Mouse (Mus musculus): ENCODE measurements around the gene Gpr180. TPM values are rescaled to one million over a fixed set of nuclear protein-coding genes. Genes with fewer than 3 reads are reported as not detected.
"Not testable (repeated sequence)": the region's sequence is repeated elsewhere in the genome, so short reads cannot be mapped to it uniquely, and the experiment has no call there.

Gene Gpr180
- polyA plus RNA-seq, 1 experiment from 2014 or later: 29.9 TPM

- H3K27ac ChIP-seq: no peak overlapping the region
- H3K4me1 ChIP-seq: peaks cover 20% of the 10 kb centered on the region
- H3K36me3 ChIP-seq (replicated peaks): peaks cover 23% of the 10 kb centered on the region
- H3K9ac ChIP-seq: peak overlapping the region; percentile 85
- H3K9me3 ChIP-seq: no peaks in the 10 kb centered on the region
- peaks cover 5% of the 10 kb centered on the region; the same call in 1 of the 2 replicates for H3K27me3 ChIP-seq
- peak overlapping the region; percentile 72 for H3K4me3 ChIP-seq (replicated peaks)
- peak overlapping the region; percentile 89 for H3K4me2 ChIP-seq
- 86% methylated on average over 7 of the region's 7 CpGs for WGBS
- ATAC-seq (ENCODE audit: low FRiP score): no peak
These were observed 5.5 kb upstream of the Gpr180 start for GRCm38 (mm10) chr14:118131472-118131871.

- Histone ChIP-seq H3K9ac (peak overlapping the region; percentile 85), H3K4me3 (replicated peaks) (peak overlapping the region; percentile 72), H3K4me1 (peaks cover 20% of the 10 kb centered on the region), H3K9me3 (no peaks in the 10 kb centered on the region), H3K27me3 (peaks cover 5% of the 10 kb centered on the region; the same call in 1 of the 2 replicates), H3K36me3 (replicated peaks) (peaks cover 18% of the 10 kb centered on the region), H3K27ac (no peak overlapping the region), H3K4me2 (peak overlapping the region; percentile 89)
- ATAC-seq (ENCODE audit: low FRiP score): peak; percentile 2
- 13% methylated on average over 21 of the region's 21 CpGs for WGBS
These were observed 4.9 kb upstream of the Gpr180 start for GRCm38 (mm10) chr14:118131931-118132641.

GRCm38 (mm10) chr14:118132642-118132977, 4.3 kb upstream of the Gpr180 start, which contains the start of gene Tgds:
Tgds (minus strand) TSS chr14:118132755.
- H3K9me3 ChIP-seq: no peaks in the 10 kb centered on the region
- peak; percentile 82 for ATAC-seq (ENCODE audit: low FRiP score)
- H3K36me3 ChIP-seq (replicated peaks): peaks cover 15% of the 10 kb centered on the region; the same call in 1 of the 2 replicates
- H3K9ac ChIP-seq: peak within 1 kb of the TSS; percentile 85
- peaks cover 23% of the 10 kb centered on the region for H3K4me1 ChIP-seq
- no peak within 1 kb of the TSS for H3K27ac ChIP-seq
- WGBS: under 1% methylated on average over 28 of the region's 28 CpGs
- H3K4me2 ChIP-seq: peak within 1 kb of the TSS; percentile 89
- H3K4me3 ChIP-seq (replicated peaks): peak within 1 kb of the TSS; percentile 72
- peaks cover 5% of the 10 kb centered on the region; the same call in 1 of the 2 replicates for H3K27me3 ChIP-seq

GRCm38 (mm10) chr14:118137487-118137886, 529 bp downstream of the Gpr180 start:
- Histone ChIP-seq H3K27ac (no peak overlapping the region), H3K9me3 (no peaks in the 10 kb centered on the region), H3K4me1 (peaks cover 21% of the 10 kb centered on the region), H3K36me3 (replicated peaks) (peaks cover 23% of the 10 kb centered on the region), H3K27me3 (peaks cover 5% of the 10 kb centered on the region; the same call in 1 of the 2 replicates), H3K4me2 (peak overlapping the region; percentile 82), H3K4me3 (replicated peaks) (peak overlapping the region; percentile 73), H3K9ac (peak overlapping the region; percentile 77)
- WGBS: under 1% methylated on average over 13 of the region's 13 CpGs
- ATAC-seq (ENCODE audit: low FRiP score): peak; percentile 36

- ATAC-seq (ENCODE audit: low FRiP score): no peak
- 92% methylated on average over 5 of the region's 5 CpGs for WGBS
- H3K27me3 ChIP-seq: no peaks in the 10 kb centered on the region
- H3K4me1 ChIP-seq: peaks cover 12% of the 10 kb centered on the region; the same call in 1 of the 2 replicates
- H3K27ac ChIP-seq: no peak overlapping the region
- H3K4me3 ChIP-seq (replicated peaks): no peak overlapping the region
- no peaks in the 10 kb centered on the region for H3K9me3 ChIP-seq
- no peak overlapping the region for H3K9ac ChIP-seq
- H3K36me3 ChIP-seq (replicated peaks): peaks cover 27% of the 10 kb centered on the region
- H3K4me2 ChIP-seq: no peak overlapping the region
These were observed 5.3 kb downstream of the Gpr180 start for GRCm38 (mm10) chr14:118142283-118142682.

GRCm38 (mm10) chr14:118148046-118148445, 11.1 kb downstream of the Gpr180 start:
- Histone ChIP-seq H3K36me3 (replicated peaks) (peaks cover 14% of the 10 kb centered on the region), H3K9ac (no peak overlapping the region), H3K27ac (no peak overlapping the region), H3K4me2 (no peak overlapping the region), H3K4me1 (no peaks in the 10 kb centered on the region), H3K27me3 (no peaks in the 10 kb centered on the region), H3K9me3 (no peaks in the 10 kb centered on the region), H3K4me3 (replicated peaks) (no peak overlapping the region)
- no peak for ATAC-seq (ENCODE audit: low FRiP score)
- WGBS: 94% methylated on average over 13 of the region's 13 CpGs

GRCm38 (mm10) chr14:118148554-118148953, 11.6 kb downstream of the Gpr180 start:
- Histone ChIP-seq H3K27me3 (no peaks in the 10 kb centered on the region), H3K27ac (no peak overlapping the region), H3K4me1 (no peaks in the 10 kb centered on the region), H3K9ac (no peak overlapping the region), H3K36me3 (replicated peaks) (peaks cover 20% of the 10 kb centered on the region), H3K4me2 (no peak overlapping the region), H3K4me3 (replicated peaks) (no peak overlapping the region), H3K9me3 (no peaks in the 10 kb centered on the region)
- ATAC-seq (ENCODE audit: low FRiP score): no peak
- WGBS: 85% methylated on average over 10 of the region's 10 CpGs

- no peak overlapping the region for H3K9ac ChIP-seq
- no peaks in the 10 kb centered on the region for H3K4me1 ChIP-seq
- no peaks in the 10 kb centered on the region for H3K27me3 ChIP-seq
- no peak overlapping the region for H3K27ac ChIP-seq
- no peak overlapping the region for H3K4me3 ChIP-seq (replicated peaks)
- no peak for ATAC-seq (ENCODE audit: low FRiP score)
- peaks cover 29% of the 10 kb centered on the region for H3K36me3 ChIP-seq (replicated peaks)
- 91% methylated on average over 26 of the region's 26 CpGs for WGBS
- no peaks in the 10 kb centered on the region for H3K9me3 ChIP-seq
- no peak overlapping the region for H3K4me2 ChIP-seq
These were observed 13.9 kb downstream of the Gpr180 start for GRCm38 (mm10) chr14:118150656-118151551.

- Histone ChIP-seq H3K9me3 (no peaks in the 10 kb centered on the region), H3K4me1 (no peaks in the 10 kb centered on the region), H3K4me3 (replicated peaks) (no peak overlapping the region), H3K27me3 (no peaks in the 10 kb centered on the region), H3K4me2 (no peak overlapping the region), H3K36me3 (replicated peaks) (peaks cover 35% of the 10 kb centered on the region), H3K27ac (no peak overlapping the region), H3K9ac (no peak overlapping the region)
- no peak for ATAC-seq (ENCODE audit: low FRiP score)
- WGBS: 84% methylated on average over 5 of the region's 5 CpGs
These were observed 14.8 kb downstream of the Gpr180 start for GRCm38 (mm10) chr14:118151651-118152293.

- Histone ChIP-seq H3K36me3 (replicated peaks) (peaks cover 35% of the 10 kb centered on the region), H3K4me3 (replicated peaks) (no peak overlapping the region), H3K4me2 (no peak overlapping the region), H3K9me3 (no peaks in the 10 kb centered on the region), H3K27me3 (no peaks in the 10 kb centered on the region), H3K27ac (no peak overlapping the region), H3K9ac (no peak overlapping the region), H3K4me1 (no peaks in the 10 kb centered on the region)
- WGBS: 93% methylated on average over 8 of the region's 8 CpGs
- ATAC-seq (ENCODE audit: low FRiP score): no peak
These were observed 15.3 kb downstream of the Gpr180 start for GRCm38 (mm10) chr14:118152294-118152651.

- not testable (repeated sequence) for ATAC-seq (ENCODE audit: low FRiP score); H3K4me2 ChIP-seq; H3K9ac ChIP-seq; H3K27ac ChIP-seq; H3K4me3 ChIP-seq (replicated peaks); H3K27me3 ChIP-seq; H3K9me3 ChIP-seq; H3K4me1 ChIP-seq
- 96% methylated on average over 16 of the region's 16 CpGs for WGBS
- H3K36me3 ChIP-seq (replicated peaks): peaks cover 52% of the 10 kb centered on the region
These were observed 19.1 kb downstream of the Gpr180 start for GRCm38 (mm10) chr14:118156056-118156455.

GRCm38 (mm10) chr14:118156740-118157139, 19.8 kb downstream of the Gpr180 start:
- no peaks in the 10 kb centered on the region for H3K9me3 ChIP-seq
- 92% methylated on average over 10 of the region's 10 CpGs for WGBS

More at GRCm38 (mm10) chr14:118156740-118157139, 19.8 kb downstream of the Gpr180 start:
- Histone ChIP-seq H3K4me3 (replicated peaks) (no peak overlapping the region), H3K27ac (no peak overlapping the region), H3K4me2 (no peak overlapping the region), H3K36me3 (replicated peaks) (peaks cover 57% of the 10 kb centered on the region), H3K4me1 (no peaks in the 10 kb centered on the region), H3K27me3 (no peaks in the 10 kb centered on the region), H3K9ac (no peak overlapping the region)
- no peak; the same call in 1 of the 2 replicates for ATAC-seq (ENCODE audit: low FRiP score)

Data from forebrain, embryonic 12.5 days (tissue).